Mouse (Mus musculus) thymus, postnatal 36 days (tissue): ENCODE measurements at regions not wholly inside any gene's neighbourhood (a gene's known extent, or its start where the extent isn't known, plus 50 kb on each side); places are given as distances from the start of the nearest gene placed in this dataset.

Source experiments
- DNase-seq, 2 experiments: peaks; one replicate each; pipeline ENCODE4 v3.0.0; 2022; ENCODE audit warnings: mixed read lengths in 2 of 2

DNA sequence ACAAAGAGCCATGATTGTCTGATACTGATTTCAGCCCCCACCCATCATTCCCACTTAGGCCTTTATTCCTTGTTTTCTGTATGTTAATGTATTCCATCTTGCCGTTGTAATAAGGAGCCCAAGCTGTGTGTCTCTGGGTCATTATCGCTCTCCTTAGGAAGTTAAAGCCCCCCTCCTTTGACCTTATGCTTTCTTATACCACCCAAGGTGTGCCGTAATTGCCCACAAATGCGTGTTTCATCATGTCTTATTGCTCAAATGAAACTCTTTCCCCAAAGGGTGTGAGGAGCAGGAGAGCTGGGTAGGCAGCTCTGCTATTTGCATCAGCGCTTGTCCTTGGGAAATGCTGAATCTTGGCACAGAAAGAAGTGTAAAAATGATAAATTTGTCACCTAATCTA, 178.2 kb upstream of the Nrp1 start:
- no peak for DNase-seq

- DNase-seq, result no peak
Measured at GRCm38 (mm10) chr8:128183081-128183480, 175.3 kb upstream of the Nrp1 start.

GRCm38 (mm10) chr8:128188321-128188720, 170.1 kb upstream of the Nrp1 start:
- no peak for DNase-seq

GRCm38 (mm10) chr8:128193293-128193887, 165.0 kb upstream of the Nrp1 start:
- DNase-seq, result no peak

DNA sequence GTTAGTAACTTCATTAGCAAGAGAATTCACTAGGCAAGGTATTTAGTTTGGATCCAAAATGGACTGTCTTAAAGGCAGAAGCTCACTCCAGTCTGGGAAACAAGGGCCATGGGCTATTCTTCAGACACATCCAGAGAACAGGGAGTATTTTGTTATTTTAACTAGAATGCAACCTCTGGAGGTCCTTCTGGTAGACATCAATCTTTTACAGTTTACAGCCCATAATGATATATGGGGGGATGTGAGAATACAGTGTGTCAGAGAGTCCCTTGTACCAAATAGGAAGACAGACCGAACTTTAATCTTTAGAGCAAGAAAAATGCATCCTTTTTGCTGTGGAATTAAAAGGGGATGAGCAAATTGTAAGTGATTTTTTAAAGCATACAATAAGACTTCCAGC, 157.6 kb upstream of the Nrp1 start:
- DNase-seq, result no peak

DNA sequence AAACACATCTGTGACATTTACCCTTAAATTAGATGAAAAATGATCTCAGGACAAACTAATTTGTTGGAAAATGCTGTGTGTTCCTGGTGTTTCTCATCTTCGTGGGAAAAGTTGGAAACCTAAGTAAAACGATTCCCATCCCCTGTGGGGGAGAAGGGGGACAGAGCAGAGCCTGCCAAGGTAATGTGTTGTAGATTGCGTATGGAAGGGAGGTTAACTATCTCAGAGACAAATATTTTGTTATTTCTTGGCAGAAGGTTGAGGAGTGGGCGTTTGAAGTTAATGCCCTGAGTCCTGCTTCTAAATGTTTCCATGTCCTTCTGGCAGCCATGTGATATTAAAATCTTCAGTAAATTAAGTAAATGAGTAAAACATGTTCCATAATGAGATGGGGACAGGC, 156.8 kb upstream of the Nrp1 start:
- no peak for DNase-seq

DNA sequence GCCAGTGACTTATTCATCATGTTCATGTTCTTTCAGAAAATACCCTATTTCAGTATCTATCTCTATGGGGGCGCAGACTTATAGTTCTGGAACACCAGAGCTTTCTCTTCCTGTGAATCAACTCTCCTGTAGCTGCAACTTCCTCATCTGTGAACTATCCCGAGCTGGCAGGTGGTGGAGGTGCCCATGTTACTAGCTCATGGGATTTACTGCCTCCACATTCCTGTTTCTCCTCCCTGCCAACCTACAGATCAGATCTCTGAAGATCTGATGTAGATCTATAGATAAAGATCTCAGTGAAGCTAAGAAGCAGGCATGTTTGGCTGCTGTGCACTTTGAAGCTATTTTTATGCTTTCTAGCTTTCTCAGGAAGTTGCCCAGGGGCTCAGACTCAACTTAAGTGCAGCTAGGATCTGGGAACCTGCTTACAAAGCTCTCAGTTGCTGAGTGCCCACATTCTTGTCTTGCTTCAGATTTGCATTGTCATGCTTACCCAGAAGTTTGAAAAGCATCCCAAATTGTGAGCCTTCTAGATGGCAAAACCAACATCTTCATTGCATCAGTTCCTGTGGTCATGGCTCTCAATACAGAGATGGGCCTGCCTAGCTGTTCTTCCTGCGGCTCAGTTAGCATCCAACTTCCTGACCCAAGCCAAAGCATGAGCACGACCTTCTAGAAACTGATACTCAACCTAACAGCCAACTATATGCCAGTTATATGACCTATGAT, 156.1 kb upstream of the Nrp1 start:
- no peak for DNase-seq

DNA sequence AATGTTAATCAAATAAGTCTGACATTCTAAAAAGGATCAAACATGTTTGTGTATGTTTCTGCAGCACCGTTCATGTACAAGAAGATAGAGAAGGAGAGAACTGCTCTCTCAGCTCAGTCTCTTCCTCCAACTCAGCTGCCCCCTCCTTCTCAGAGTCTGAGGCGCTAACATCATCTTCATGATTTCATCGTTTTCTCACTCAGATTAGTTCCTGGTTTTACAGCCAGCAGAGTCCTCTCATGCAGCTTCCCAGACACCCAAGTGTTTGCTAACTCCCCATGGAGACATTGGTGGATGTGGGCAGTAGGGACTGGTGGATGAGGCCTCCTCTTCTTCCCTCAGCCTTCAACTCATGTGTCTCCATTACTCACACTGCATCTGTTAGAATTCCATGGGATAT, 153.6 kb upstream of the Nrp1 start:
- DNase-seq, result no peak

DNA sequence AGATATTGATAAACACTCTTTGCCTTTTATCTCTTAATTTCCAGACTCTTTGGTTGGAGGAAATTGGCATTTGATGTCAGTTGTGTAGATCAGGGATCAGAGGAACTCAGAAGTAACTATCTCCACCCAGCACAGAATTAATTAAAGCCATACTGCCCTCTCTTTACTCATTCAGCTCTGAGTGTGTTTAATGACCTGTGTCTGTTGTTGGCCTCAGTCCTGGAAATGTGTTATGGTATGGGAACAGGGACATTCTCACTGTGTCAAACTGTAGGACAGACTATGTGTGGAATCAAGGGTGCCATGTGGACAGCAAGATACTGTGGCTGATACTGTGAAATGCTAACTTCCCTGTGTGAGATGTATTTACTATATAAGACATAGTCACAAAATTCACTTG, 151.3 kb upstream of the Nrp1 start:
- DNase-seq, result no peak

GRCm38 (mm10) chr8:128210761-128211160, 147.6 kb upstream of the Nrp1 start:
- no peak for DNase-seq

DNA sequence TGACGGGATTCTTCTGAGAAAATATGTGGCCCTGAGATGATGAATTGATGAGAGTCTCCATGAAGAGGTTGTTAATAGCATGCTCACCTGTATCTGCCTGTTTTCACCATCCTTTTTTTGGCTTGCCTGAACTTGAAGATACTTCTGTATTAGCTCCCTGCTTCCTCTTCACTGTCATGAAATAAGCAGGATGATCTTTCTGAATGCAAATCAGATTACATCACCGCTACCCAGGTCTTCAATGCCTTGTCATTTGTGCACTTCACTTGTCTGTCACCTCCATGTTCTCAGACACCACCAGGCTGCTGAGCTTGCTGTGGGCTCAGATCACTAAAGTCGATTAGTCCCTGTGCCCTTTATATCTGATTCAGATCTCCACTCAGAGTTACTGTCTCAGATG, 146.2 kb upstream of the Nrp1 start:
- DNase-seq, result no peak

- no peak for DNase-seq
Measured at GRCm38 (mm10) chr8:128214256-128214655, 144.1 kb upstream of the Nrp1 start.

DNA sequence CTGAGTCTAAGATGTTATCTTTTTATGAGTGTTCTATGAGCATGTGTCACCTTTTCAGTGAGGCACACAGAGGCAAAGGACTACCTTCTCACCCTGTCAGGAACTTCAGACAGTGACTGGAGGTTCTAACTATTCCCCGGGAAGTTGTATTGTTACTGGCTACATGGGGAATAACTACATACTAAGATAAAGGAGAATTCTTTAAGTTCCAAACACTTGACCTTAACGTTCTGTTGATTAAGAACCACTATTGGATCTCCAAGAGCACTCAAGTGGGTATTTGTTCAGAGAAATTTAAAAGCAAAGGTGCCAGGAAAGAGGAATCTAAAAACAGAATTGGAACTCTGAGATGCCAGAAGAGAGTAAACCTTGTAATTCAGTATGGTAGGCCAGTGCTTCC, 139.5 kb upstream of the Nrp1 start:
- no peak for DNase-seq

- DNase-seq, result no peak
Measured at GRCm38 (mm10) chr8:128219539-128219938, 138.9 kb upstream of the Nrp1 start.

- DNase-seq, result no peak
Measured at GRCm38 (mm10) chr8:128223092-128223491, 135.3 kb upstream of the Nrp1 start.

DNA sequence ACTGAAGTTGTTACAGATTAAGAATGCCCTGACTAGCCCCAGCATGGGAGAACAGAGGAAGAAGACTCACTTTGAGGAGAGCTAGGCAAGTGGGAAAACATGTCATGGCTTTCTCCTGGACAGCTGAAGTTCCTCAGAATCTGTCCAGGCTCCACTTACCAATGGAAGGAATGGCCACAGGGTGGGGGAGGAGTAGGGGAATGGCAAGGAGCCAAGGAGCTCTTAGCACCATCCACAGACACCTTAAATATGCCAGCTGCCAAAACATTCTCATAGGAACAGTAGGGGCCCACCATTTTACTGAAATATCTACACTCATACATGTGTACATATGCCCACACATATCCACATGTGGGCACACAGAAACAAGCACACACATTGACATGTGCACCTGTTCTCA, 134.9 kb upstream of the Nrp1 start:
- DNase-seq, result no peak

DNA sequence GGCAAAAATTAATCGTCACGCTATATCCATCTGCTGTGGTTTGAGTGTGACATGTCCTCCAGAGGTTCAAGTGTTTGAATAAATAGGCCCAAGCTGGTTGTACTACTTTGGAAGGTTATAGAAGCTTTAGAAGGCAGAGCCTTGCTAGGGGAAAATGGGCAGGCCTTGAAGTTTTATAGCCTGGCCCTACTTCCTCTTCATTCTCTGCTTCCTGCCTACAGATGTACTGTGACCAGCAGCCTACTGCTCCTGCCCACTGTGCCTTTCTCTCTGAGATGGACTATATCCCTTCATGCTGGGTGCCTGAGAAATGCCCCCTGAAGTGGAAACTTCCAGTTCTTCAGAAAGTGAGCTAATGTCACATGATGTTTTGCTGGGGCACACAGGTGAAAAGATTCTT, 133.3 kb upstream of the Nrp1 start:
- DNase-seq, result no peak

GRCm38 (mm10) chr8:128235071-128235470, 123.3 kb upstream of the Nrp1 start:
- DNase-seq, result no peak

DNA sequence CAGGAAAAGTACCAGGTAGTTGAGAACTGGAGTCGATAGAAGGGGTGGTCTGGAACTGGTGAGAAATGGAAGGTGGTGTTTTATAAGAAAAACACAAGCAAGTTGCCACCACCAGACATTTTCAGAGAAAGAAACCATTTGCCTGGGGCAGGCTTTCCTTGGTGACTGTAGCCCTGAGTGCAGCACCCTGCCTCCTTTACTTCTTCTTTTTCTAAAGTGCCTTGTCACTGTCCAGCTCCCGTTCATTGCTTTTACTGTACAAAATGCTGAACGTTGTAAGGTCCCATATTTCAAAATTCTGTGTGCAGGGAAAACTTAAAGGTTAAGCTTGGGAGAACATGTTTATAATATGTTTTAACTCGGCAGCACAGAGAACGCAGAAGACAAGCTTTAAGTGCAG, 122.9 kb upstream of the Nrp1 start:
- DNase-seq, result no peak

GRCm38 (mm10) chr8:128236097-128236496, 122.3 kb upstream of the Nrp1 start:
- no peak for DNase-seq

DNA sequence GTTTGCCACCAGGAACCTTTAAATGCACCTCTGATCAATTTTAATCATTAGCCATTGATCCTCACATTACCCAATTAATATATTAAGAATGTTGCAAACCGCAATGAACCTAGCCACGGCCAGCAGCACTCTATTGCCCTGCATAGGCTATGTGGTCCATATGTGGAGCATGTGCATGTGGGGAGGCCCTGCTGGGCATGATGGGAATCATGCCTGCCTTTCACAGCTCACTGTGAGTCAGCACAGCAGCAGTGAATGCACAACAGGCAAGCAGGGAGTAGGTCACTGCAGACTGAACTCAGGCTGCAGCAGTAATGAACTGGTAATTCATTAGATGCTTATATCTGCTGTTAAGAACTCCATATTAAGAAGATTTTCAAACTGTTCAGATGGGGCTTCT, 119.5 kb upstream of the Nrp1 start:
- no peak for DNase-seq

- no peak for DNase-seq
Measured at GRCm38 (mm10) chr8:128239783-128240182, 118.6 kb upstream of the Nrp1 start.

DNA sequence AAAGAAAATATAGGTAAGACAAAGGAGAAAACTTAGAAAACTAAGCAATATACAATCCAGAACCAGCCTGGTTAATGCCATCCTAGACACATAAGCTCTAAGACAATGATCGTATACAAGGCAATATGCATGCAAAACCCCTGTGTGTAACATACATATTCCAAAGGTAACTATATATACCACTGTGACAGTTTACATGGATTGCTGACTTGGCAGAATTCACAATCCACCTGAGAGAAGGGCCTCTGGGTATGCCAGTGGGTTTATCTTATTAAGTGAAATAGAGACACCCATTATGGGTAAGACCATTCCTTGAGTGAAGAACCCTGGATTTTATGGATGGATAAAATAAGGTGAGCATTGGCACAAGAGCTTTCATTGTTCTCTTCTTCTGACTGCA, 117.2 kb upstream of the Nrp1 start:
- no peak for DNase-seq

DNA sequence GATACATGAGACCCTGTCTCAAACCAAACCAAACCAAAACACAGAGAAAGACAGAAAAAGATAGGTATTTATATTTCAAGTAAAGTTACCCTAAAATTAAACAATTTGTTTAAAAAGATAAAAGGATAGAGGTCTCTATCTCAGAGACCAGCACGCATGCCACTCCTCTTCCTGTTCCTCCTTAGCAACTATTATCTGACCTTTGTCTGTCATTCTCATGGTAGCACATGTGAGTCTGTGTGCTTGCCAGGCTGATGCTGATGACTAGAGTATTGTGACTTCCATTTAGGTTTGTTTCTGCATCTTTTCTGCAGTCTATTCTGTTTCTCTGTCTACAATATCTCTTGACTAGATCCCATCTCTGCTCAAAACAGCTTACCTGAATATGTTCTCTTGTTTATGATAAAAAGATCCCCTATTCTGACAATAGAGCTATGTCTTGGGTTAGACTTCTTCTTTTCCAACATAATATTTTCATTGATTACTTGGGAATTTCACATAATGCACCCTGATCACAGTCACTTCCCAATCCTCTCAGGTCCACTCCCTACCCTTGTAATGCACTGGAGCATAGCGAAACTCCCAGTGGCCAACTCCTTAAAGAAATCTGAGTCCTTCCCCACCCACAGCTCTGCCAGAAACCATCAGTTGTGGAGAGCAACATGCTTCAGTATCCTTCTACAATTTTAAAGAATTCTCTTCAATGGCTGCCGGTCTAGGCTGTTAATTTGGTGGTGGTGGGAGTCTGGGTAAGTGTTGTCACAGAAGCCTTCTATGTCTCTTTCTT, 115.7 kb upstream of the Nrp1 start:
- no peak for DNase-seq
